Mouse (Mus musculus): ENCODE data around the gene Uaca. TPM values are rescaled to one million over a fixed set of nuclear protein-coding genes. Genes with fewer than 3 reads are reported as not detected.

The Uaca gene
- 100 to 1,000 TPM; 122 to 163 (median 140) TPM for total RNA-seq (2022)

DNA sequence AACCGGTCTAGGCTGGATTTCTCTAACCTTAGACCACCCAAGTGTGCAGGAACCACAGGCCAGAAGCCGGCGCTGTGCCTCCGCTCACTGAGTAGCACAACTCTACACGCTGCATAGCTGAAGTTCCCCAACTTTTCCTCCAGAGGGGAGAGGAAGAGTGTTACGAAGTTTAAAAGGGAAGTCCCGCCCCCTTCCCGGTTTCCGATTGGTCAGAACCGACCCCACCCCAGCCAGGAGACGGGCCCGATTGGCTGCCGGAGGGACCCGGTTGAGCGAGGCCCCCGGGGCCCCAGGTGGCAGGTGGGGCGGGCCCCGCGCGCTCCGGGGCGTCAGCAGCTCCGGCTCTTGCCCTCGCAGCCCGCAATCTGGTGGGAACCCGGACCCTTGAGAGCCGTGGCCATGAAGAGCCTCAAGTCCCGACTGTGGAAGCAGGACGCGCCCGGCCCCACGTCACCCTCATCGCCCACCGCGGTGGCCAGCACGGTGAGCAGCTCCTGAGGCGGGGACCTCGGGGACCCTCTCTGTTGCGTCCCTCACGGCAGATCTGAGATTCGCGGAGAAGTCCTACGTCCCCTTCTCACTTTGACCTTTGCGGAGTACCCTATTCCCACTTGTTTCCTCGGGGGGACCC is at the start of gene Uaca:
Gene Uaca (plus strand): TSS at position 333 of the 631 bp plus-strand sequence.
- DNase-seq (ENCODE audit: low spot score in 2 of 2): peak; percentile 92

DNA sequence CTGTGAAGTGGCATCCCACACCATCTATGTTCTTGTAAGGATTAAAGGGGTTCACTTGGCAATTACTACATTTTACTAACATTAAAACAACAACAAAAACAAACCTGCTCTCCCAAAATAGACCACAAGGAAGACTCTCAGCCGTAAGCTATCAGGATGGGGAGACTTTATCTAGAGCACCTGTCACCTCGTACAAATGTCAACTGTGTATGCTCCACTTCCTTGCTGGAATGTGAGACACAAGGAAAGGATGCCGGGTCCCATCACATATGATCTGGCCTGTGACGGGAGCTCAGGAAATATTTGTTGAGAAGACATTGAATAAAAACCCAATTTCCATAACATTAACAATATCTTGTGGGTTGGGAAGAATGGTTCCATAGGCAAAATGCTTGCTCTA is 49.4 kb upstream of the Uaca start:
- no peak for DNase-seq (ENCODE audit: low spot score in 2 of 2)

- no peak for DNase-seq (ENCODE audit: low spot score in 2 of 2)
Measured at GRCm38 (mm10) chr9:60746561-60746960, 47.8 kb upstream of the Uaca start.

- DNase-seq (ENCODE audit: low spot score in 2 of 2): no peak
Measured at GRCm38 (mm10) chr9:60747672-60748071, 46.7 kb upstream of the Uaca start.

DNA sequence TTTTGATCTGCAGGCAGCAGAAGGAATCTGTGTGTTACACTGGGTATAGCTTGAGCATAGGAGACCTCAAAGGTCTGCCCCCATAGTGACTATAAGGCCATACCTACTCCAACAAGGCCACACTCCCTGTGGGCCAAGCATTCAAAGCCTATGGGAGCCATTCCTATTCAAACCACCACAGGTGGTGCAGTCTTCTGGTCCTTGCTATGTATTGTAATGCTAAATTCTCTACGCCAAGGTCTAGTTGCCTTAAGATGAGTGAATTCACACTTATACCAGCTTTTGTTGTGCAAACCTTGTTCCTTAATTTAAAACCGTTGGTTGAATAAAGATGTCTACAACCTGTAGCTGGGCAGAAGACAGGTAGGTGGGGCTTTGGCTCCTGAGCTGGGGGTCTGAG is 46.2 kb upstream of the Uaca start:
- no peak for DNase-seq (ENCODE audit: low spot score in 2 of 2)

DNA sequence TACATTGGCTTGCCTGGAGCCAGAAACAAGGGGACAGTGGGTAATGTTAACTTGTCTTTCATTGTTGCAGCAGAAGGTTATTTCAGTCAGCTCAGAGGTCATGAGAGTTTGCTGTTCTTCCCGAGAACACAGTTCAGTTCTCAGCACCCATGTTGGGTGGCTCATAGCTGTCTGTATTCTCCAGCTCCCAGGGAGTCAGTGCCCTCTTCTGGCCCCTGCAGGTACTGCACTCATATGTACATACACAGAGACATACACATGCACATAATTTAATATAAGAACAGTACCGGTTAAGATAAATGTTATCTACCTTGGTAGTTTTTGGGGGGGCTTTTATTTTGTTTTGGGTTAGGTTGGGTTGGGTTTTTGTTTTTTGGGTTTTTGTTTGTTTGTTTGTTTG is 45.2 kb upstream of the Uaca start:
- no peak for DNase-seq (ENCODE audit: low spot score in 2 of 2)

DNA sequence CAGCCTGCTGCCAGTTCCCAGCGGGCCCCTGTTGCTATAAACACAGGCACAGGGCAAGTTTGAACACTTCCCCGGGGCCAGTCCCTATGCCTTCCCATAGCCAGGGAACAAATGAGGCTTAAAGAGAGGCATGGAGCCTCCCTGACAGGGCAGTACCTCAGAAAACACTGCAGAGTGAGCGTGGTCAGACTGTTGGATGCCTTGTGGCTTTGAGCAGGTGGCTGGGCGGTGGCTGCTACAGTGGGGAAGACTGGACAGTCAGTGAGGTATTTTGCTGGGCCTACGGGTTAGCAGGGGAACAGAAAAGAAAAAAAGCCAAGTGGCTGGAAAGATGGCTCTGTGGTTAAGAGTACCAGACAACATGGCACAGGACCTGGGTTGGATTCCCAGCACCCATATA is 43.2 kb upstream of the Uaca start:
- no peak for DNase-seq (ENCODE audit: low spot score in 2 of 2)

DNA sequence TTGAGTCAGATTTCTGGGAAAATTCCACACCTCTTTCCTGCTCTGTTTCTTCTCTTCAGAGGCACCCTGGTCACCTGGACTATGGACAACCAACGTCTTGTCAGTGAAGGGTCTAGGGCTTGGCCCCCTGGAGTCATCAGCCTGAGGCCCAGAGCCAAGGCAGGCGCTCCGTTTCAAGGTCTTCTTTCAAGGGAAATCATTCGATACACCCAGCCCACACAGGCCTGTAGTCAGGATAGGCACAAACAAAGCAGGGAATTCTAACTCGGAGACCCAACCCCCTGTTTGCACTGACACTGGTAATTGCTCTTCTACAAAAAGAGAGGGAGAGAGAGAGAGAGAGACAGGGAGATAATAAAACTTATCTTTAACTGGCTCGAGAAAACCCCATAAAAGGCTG is 42.4 kb upstream of the Uaca start:
- DNase-seq (ENCODE audit: low spot score in 2 of 2): no peak

GRCm38 (mm10) chr9:60752636-60753035 is 41.7 kb upstream of the Uaca start:
- no peak for DNase-seq (ENCODE audit: low spot score in 2 of 2)

DNA sequence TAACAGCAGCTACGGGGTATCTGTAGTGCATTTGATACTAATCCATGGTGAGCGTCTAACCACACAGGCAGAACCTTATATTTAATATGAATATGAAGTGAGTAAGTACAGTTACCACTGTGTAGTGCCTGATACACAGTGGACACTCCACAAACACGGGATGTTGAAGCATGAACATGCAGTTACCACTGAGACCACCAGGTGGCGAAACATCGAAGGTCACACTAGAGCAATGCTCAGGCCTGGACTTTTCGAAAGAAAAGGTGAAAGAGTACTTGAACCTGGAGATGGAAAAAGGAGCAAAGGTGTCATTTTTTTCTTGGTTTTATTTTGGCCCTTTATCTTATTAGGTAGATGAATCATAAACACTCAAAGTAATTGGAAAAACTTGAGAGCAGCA is 38.1 kb upstream of the Uaca start:
- DNase-seq (ENCODE audit: low spot score in 2 of 2): peak; percentile 56 to 58

- no peak for DNase-seq (ENCODE audit: low spot score in 2 of 2)
Measured at GRCm38 (mm10) chr9:60756866-60757740, 37.2 kb upstream of the Uaca start.

GRCm38 (mm10) chr9:60757817-60758216 is 36.5 kb upstream of the Uaca start:
- DNase-seq (ENCODE audit: low spot score in 2 of 2): no peak

- peak; percentile 49 to 84 for DNase-seq (ENCODE audit: low spot score in 2 of 2)
Measured at GRCm38 (mm10) chr9:60759436-60760007, 34.8 kb upstream of the Uaca start.

- no peak for DNase-seq (ENCODE audit: low spot score in 2 of 2)
Measured at GRCm38 (mm10) chr9:60765181-60765580, 29.2 kb upstream of the Uaca start.

DNA sequence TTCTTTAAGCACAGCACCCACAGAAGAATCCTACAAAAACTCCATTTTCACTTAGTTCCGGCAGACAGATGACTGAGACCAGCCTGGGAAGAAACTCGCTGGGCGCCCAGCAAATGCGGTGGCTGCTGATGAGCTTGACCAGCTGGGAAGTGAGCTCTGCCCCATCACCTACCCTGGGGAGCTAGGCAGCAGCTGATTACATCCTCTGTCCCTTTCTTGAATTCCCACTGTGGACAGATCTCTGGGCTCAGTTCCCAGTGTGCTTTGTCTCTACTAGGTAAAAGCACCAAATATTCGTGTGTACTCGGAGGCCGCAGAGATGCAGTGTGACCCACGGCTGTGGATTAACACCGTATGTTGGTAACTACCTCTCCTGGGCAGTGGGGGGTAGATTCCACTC is 25.9 kb upstream of the Uaca start:
- DNase-seq (ENCODE audit: low spot score in 2 of 2): no peak

DNA sequence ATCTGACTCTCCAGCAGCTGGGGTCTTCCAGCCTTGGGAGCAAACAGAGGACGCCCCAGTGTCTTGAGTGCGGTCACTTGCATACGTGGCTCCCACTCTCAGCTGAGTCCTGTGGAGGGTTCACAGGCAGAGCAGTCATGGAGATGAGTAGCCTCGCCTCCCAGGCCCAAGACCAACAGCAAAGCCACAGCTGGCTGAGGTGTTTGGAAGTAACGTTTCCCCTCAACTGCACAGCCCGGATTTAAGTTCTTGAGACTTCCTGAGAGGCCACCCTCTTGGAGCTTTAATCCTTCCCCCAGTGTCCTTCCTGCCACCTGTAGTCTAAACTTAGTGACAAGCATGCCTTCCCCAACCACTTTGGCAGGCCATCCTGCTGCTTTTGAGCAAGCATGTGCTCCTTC is 24.6 kb upstream of the Uaca start:
- no peak for DNase-seq (ENCODE audit: low spot score in 2 of 2)

DNA sequence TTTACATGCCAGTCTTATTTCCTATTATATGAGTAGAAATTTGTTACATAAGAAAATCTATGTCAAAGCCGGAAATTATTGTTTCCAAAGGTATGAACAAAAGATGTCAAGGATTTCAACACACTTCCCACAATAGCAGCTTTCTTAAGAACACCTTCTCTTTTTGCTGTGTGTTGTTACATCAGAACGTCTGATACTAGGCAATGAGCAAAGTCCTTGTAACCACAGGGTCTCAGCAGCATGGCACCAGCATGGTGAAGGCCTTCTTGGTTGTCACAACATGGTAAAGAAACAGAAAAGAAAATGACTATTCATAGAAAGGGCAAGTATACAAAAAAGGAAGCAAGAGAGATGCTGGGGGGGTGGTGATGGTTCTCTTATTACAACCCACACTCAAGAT is 20.6 kb upstream of the Uaca start:
- DNase-seq (ENCODE audit: low spot score in 2 of 2): no peak

- DNase-seq (ENCODE audit: low spot score in 2 of 2): no peak
Measured at GRCm38 (mm10) chr9:60776899-60777298, 17.4 kb upstream of the Uaca start.

GRCm38 (mm10) chr9:60782057-60782789 is 12.1 kb upstream of the Uaca start:
- DNase-seq (ENCODE audit: low spot score in 2 of 2): no peak

- no peak for DNase-seq (ENCODE audit: low spot score in 2 of 2)
Measured at GRCm38 (mm10) chr9:60785069-60785468, 9.3 kb upstream of the Uaca start.

DNA sequence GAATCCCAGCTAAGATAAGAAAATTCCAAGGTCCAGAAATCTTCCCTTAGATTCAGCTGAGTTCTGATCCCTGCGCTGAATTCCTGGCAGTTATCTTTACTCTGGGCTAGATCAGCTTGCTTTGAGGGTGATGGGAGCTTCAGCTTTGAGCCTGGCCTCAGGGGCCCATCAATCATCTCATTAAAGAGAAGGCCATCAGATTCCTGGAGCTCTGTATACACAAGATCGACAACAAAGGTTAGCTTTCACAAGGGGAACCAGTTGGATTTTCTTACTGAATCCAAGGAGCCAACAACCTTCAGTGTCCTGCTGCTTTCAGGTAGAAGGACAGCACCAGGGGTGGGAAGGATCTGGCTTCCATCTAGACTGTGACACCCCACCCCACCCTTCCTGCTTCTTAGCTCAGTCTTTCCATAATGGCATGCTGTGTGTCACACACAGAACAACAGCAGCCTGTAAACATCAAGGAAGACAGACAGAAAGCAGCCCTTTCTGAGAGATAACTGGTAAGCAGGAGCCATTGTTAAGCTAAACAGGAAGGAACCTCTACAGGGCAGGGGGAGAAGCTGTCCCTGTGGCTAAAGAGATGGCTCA is 6.7 kb upstream of the Uaca start:
- no peak for DNase-seq (ENCODE audit: low spot score in 2 of 2)

DNA sequence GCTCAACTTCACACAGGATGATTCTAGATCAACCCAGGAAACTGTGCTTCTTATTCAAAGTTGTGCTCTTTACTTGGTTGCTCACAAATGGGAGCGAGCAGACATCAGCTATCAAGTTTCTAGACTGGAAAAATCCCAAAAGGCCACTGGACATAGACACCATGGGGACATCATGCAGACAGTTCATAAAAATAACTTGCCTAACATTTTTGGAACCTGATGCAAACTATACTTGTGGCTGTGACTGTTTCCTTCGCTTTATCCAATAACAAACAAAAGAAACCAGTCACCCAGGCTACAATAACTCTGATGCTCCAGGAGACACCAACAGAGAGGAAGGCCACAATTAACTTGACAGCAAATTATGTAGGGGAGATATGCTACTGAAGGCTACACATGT is 4.1 kb upstream of the Uaca start:
- DNase-seq (ENCODE audit: low spot score in 2 of 2): no peak
